Mouse (Mus musculus) hindbrain, embryonic 14.5 days (tissue): Measurements from ENCODE around the gene Cfap45. TPM values are rescaled to one million over a fixed set of nuclear protein-coding genes. Genes with fewer than 3 reads are reported as not detected.

ENCODE experiments used
- ATAC-seq: fragments of 200-750 bp; cut with Nextera tagmentation; 2 replicates; pipeline ENCODE4 v1.8.0; 2017; ENCODE audit warnings: moderate number of reproducible peaks, mild to moderate bottlenecking, moderate TSS enrichment, moderate library complexity; ENCODE audit not compliant: low FRiP score
- DNase-seq: peaks from one replicate; pipeline ENCODE4 v3.0.0-alpha.2; 2015; ENCODE audit warnings: low spot score
- H3K27ac ChIP-seq: fragments of 300-500 bp; sonication (generic); 2 replicates; pipeline ENCODE4 v1.5.1; 2014; ENCODE audit warnings: mild to moderate bottlenecking, moderate library complexity
- H3K27me3 ChIP-seq: fragments of 300-500 bp; sonication (generic); 2 replicates; pipeline ENCODE4 v1.6.1; 2014; ENCODE audit warnings: mild to moderate bottlenecking, low read length, mixed read lengths; ENCODE audit not compliant: control insufficient read depth, insufficient read depth
- H3K36me3 ChIP-seq: fragments of 300-500 bp; sonication (generic); replicated peaks from 2 replicates; pipeline ENCODE4 v1.6.1; 2014; ENCODE audit not compliant: control insufficient read depth, insufficient read depth
- H3K4me1 ChIP-seq: fragments of 300-500 bp; sonication (generic); replicated peaks from 2 replicates; pipeline ENCODE4 v1.6.1; 2014; ENCODE audit warnings: antibody characterized with exemption, low read length, mixed read lengths; ENCODE audit not compliant: control insufficient read depth, insufficient read depth
- H3K4me2 ChIP-seq: fragments of 300-500 bp; sonication (generic); replicated peaks from 2 replicates; pipeline ENCODE4 v1.6.1; 2014; ENCODE audit warnings: mild to moderate bottlenecking, moderate library complexity
- H3K4me3 ChIP-seq: fragments of 300-500 bp; sonication (generic); replicated peaks from 2 replicates; pipeline ENCODE4 v1.5.1; 2014; ENCODE audit warnings: mild to moderate bottlenecking, low read length
- H3K9ac ChIP-seq: fragments of 300-500 bp; sonication (generic); 2 replicates; pipeline ENCODE4 v1.6.1; 2014
- H3K9me3 ChIP-seq: fragments of 300-500 bp; sonication (generic); 2 replicates; pipeline ENCODE4 v1.6.1; 2016; ENCODE audit warnings: low read length; ENCODE audit not compliant: control insufficient read depth
- WGBS: fragments of 180-500 bp; shearing (Covaris S2); extraction: QIAGEN DNeasy Blood & Tissue Kit; methylation state at CpG from one replicate; pipeline ENCODE4 v1.1.7; 2014; 5-methylcytosine and 5-hydroxymethylcytosine counted together
- polyA plus RNA-seq: library from polyadenylated mRNA; unstranded; fragments of >200 nt; fragmentation: Nextera tagmentation; extraction: Ambion mirVana; gene quantifications from 2 replicates; pipeline ENCODE4 v1.2.1, GENCODE M21; 2014

Gene Cfap45
- polyA plus RNA-seq, 1 experiment from 2014 or later = 5.5 TPM

- H3K4me2 ChIP-seq = peak overlapping the region; percentile 51
- no peak overlapping the region for H3K27ac ChIP-seq
- H3K4me1 ChIP-seq = peaks cover 38% of the 10 kb centered on the region
- ATAC-seq = peak; percentile 4; the same call in 1 of the 2 replicates
- peak overlapping the region; percentile 35 for H3K4me3 ChIP-seq
- H3K9ac ChIP-seq = peak overlapping the region; percentile 46; the same call in 1 of the 2 replicates
- peaks cover 23% of the 10 kb centered on the region for H3K36me3 ChIP-seq
- DNase-seq = no peak
- WGBS = 27% methylated on average over 13 of the region's 13 CpGs
- no peaks in the 10 kb centered on the region for H3K9me3 ChIP-seq
- peaks cover 37% of the 10 kb centered on the region for H3K27me3 ChIP-seq
These were observed 19.0 kb upstream of the Cfap45 start for GRCm38 (mm10) chr1:172501371-172502144.

- no peak overlapping the region for H3K9ac ChIP-seq
- no peak for ATAC-seq
These were observed 18.2 kb upstream of the Cfap45 start for GRCm38 (mm10) chr1:172502145-172503110.

GRCm38 (mm10) chr1:172503111-172503997 lies 17.2 kb upstream of the Cfap45 start:
- ATAC-seq = peak; percentile 46; the same call in 1 of the 2 replicates
- Histone ChIP-seq H3K4me3 (no peak overlapping the region), H3K4me2 (peak overlapping the region; percentile 51), H3K4me1 (peaks cover 38% of the 10 kb centered on the region), H3K9me3 (no peaks in the 10 kb centered on the region), H3K27ac (no peak overlapping the region; the same call in 1 of the 2 replicates), H3K36me3 (peaks cover 9% of the 10 kb centered on the region), H3K27me3 (peaks cover 37% of the 10 kb centered on the region), H3K9ac (no peak overlapping the region)
- no peak for DNase-seq
- 32% methylated on average over 14 of the region's 14 CpGs for WGBS

More at GRCm38 (mm10) chr1:172502145-172503110, 18.2 kb upstream of the Cfap45 start:
- WGBS = 27% methylated on average over 12 of the region's 13 CpGs
- Histone ChIP-seq H3K4me3 (no peak overlapping the region), H3K36me3 (peaks cover 16% of the 10 kb centered on the region), H3K4me2 (peak overlapping the region; percentile 51), H3K4me1 (peaks cover 38% of the 10 kb centered on the region), H3K27me3 (peaks cover 37% of the 10 kb centered on the region), H3K27ac (no peak overlapping the region), H3K9me3 (no peaks in the 10 kb centered on the region)
- DNase-seq = no peak

- Histone ChIP-seq H3K36me3 (no peaks in the 10 kb centered on the region), H3K4me1 (peaks cover 38% of the 10 kb centered on the region), H3K4me3 (no peak overlapping the region), H3K27ac (no peak overlapping the region), H3K9me3 (no peaks in the 10 kb centered on the region), H3K4me2 (no peak overlapping the region), H3K27me3 (peaks cover 28% of the 10 kb centered on the region), H3K9ac (no peak overlapping the region)
- DNase-seq = no peak
- WGBS = 75% methylated on average over 8 of the region's 8 CpGs
- ATAC-seq = no peak
These were observed 15.8 kb upstream of the Cfap45 start for GRCm38 (mm10) chr1:172504756-172505155.

- Histone ChIP-seq H3K4me1 (peaks cover 21% of the 10 kb centered on the region), H3K9me3 (no peaks in the 10 kb centered on the region), H3K27ac (no peak overlapping the region), H3K4me3 (no peak overlapping the region), H3K27me3 (peaks cover 5% of the 10 kb centered on the region), H3K36me3 (no peaks in the 10 kb centered on the region), H3K9ac (no peak overlapping the region), H3K4me2 (no peak overlapping the region)
- no peak for ATAC-seq
- 60% methylated on average over 5 of the region's 5 CpGs for WGBS
- DNase-seq = no peak
These were observed 13.6 kb upstream of the Cfap45 start for GRCm38 (mm10) chr1:172507001-172507400.

- Histone ChIP-seq H3K4me2 (no peak overlapping the region), H3K4me1 (peaks cover 14% of the 10 kb centered on the region; the same call in 1 of the 2 replicates), H3K9ac (no peak overlapping the region), H3K9me3 (no peaks in the 10 kb centered on the region), H3K36me3 (no peaks in the 10 kb centered on the region), H3K27ac (no peak overlapping the region), H3K27me3 (no peaks in the 10 kb centered on the region), H3K4me3 (no peak overlapping the region)
- 94% methylated on average over 3 of the region's 3 CpGs for WGBS
- ATAC-seq (no peak), DNase-seq (no peak)
These were observed 12.9 kb upstream of the Cfap45 start for GRCm38 (mm10) chr1:172507701-172508100.

GRCm38 (mm10) chr1:172508172-172508571 lies 12.4 kb upstream of the Cfap45 start:
- ATAC-seq = no peak

GRCm38 (mm10) chr1:172509235-172509634 lies 11.4 kb upstream of the Cfap45 start:
- Histone ChIP-seq H3K9ac (no peak overlapping the region), H3K4me3 (no peak overlapping the region), H3K27me3 (no peaks in the 10 kb centered on the region), H3K9me3 (no peaks in the 10 kb centered on the region), H3K27ac (no peak overlapping the region), H3K4me2 (no peak overlapping the region), H3K4me1 (0 out of 2 replicates have a peak, but pooled peaks cover 7% of the 10 kb centered on the region), H3K36me3 (no peaks in the 10 kb centered on the region)
- no peak for DNase-seq
- WGBS = 80% methylated on average over 5 of the region's 5 CpGs
- ATAC-seq = no peak

More at GRCm38 (mm10) chr1:172508172-172508571, 12.4 kb upstream of the Cfap45 start:
- no peaks in the 10 kb centered on the region for H3K27me3 ChIP-seq
- no peak overlapping the region for H3K4me3 ChIP-seq
- H3K27ac ChIP-seq = no peak overlapping the region
- no peak for DNase-seq
- H3K4me1 ChIP-seq = peaks cover 14% of the 10 kb centered on the region; the same call in 1 of the 2 replicates
- H3K9ac ChIP-seq = no peak overlapping the region
- no peak overlapping the region for H3K4me2 ChIP-seq
- no peaks in the 10 kb centered on the region for H3K36me3 ChIP-seq
- WGBS = 44% methylated on average over 2 of the region's 2 CpGs
- no peaks in the 10 kb centered on the region for H3K9me3 ChIP-seq
